Mouse (Mus musculus) midbrain, embryonic 12.5 days (tissue): ENCODE results near the gene St6galnac6. TPM values are rescaled to one million over a fixed set of nuclear protein-coding genes. Genes with fewer than 3 reads are reported as not detected.

ENCODE experiments used
- ATAC-seq: fragments of 200-750 bp; cut with Nextera tagmentation; 2 replicates; pipeline ENCODE4 v1.8.0; 2017; ENCODE audit warnings: low read depth, moderate TSS enrichment, moderate library complexity; ENCODE audit not compliant: low FRiP score
- H3K27ac ChIP-seq: fragments of 300-500 bp; sonication (generic); replicated peaks from 2 replicates; pipeline ENCODE4 v1.5.1; 2016; ENCODE audit warnings: mild to moderate bottlenecking
- H3K27me3 ChIP-seq: fragments of 300-500 bp; sonication (generic); 2 replicates; pipeline ENCODE4 v1.6.1; 2016; ENCODE audit warnings: mild to moderate bottlenecking
- H3K36me3 ChIP-seq: fragments of 300-500 bp; sonication (generic); 2 replicates; pipeline ENCODE4 v1.6.1; 2016
- H3K4me1 ChIP-seq: fragments of 300-500 bp; sonication (generic); 2 replicates; pipeline ENCODE4 v1.6.1; 2016
- H3K4me2 ChIP-seq: fragments of 300-500 bp; sonication (generic); replicated peaks from 2 replicates; pipeline ENCODE4 v1.6.1; 2016; ENCODE audit warnings: mild to moderate bottlenecking, moderate library complexity
- H3K4me3 ChIP-seq: fragments of 300-500 bp; sonication (generic); 2 replicates; pipeline ENCODE4 v1.5.1; 2016; ENCODE audit warnings: mild to moderate bottlenecking
- H3K9ac ChIP-seq: fragments of 300-500 bp; sonication (generic); replicated peaks from 2 replicates; pipeline ENCODE4 v1.6.1; 2016; ENCODE audit warnings: mild to moderate bottlenecking, moderate library complexity
- H3K9me3 ChIP-seq: fragments of 300-500 bp; sonication (generic); 2 replicates; pipeline ENCODE4 v1.6.1; 2016; ENCODE audit warnings: mild to moderate bottlenecking
- WGBS: fragments of 180-500 bp; shearing (Covaris S2); methylation state at CpG from one replicate; pipeline ENCODE4 v1.1.7; 2016; 5-methylcytosine and 5-hydroxymethylcytosine counted together
- polyA plus RNA-seq: library from polyadenylated mRNA; unstranded; fragments of >200 nt; fragmentation: Nextera tagmentation; extraction: Ambion mirVana; gene quantifications from 2 replicates; pipeline ENCODE4 v1.2.1, GENCODE M21; 2016

Gene St6galnac6
- polyA plus RNA-seq, 1 experiment from 2014 or later = 10.6 TPM

DNA sequence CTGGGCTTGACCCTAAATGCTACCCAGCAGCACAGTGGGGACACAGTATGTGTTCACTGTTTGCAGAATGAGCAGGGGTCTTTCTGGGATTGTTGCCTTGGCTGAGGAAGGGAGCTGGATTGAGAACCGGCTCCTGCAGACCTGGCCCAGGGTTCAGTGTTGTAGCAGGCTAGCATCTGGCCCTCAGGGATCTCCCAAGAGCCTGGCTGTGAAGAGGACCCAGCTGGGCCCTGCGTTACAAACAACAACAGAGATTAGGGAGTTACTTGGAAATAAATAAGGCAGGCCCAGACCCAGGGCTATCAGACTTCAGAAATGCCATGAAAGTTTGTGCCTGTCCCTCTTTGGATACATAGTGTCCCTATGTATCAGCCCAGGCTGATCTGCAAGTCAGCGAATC, 46.1 kb downstream of the St6galnac6 start:
- no peaks in the 10 kb centered on the region for H3K9me3 ChIP-seq
- WGBS = 74% methylated on average over 3 of the region's 3 CpGs
- H3K27ac ChIP-seq = no peak overlapping the region
- no peaks in the 10 kb centered on the region for H3K36me3 ChIP-seq
- no peak for ATAC-seq
- H3K27me3 ChIP-seq = no peaks in the 10 kb centered on the region
- no peak overlapping the region for H3K9ac ChIP-seq
- no peak overlapping the region for H3K4me3 ChIP-seq
- no peak overlapping the region for H3K4me2 ChIP-seq
- H3K4me1 ChIP-seq = no peaks in the 10 kb centered on the region

DNA sequence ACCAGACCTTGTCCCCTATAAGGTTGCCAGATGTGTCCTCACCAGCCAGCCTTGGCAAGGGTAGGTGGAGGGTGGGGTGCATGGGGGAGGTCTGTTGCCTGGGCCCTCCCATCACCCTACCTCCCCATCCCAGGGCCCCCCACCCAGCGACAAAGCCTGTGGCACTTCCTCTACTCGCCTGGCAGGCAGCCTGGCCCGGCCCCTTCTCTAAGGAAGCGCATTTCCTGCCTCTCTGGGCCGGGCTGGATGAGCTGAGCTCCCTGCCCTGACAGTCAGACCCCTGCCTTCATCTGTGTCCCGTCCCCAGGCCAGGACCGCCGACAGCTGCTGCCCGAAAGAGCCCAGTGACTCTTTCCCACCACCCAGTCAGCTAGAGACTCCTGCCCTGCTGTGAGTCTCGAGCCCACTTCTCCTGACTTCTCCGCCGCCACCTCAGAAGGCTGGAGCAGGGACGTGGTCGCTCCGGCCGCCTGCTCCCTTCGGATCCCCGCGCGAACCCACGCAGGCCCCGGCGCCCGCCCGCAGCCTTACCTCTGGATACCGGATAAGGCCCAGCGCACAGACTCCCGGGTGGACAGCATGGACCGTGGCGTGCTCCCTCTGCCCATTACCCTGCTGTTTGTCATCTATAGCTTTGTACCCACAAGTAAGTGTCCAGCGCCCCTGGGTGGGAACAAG, 47.0 kb downstream of the St6galnac6 start, which contains the start of gene Eng:
Gene Eng, plus strand, starts transcription at position 217 of the 678 bp plus-strand sequence.
- Histone ChIP-seq H3K27ac (no peak within 1 kb of the TSS), H3K9ac (no peak within 1 kb of the TSS)

DNA sequence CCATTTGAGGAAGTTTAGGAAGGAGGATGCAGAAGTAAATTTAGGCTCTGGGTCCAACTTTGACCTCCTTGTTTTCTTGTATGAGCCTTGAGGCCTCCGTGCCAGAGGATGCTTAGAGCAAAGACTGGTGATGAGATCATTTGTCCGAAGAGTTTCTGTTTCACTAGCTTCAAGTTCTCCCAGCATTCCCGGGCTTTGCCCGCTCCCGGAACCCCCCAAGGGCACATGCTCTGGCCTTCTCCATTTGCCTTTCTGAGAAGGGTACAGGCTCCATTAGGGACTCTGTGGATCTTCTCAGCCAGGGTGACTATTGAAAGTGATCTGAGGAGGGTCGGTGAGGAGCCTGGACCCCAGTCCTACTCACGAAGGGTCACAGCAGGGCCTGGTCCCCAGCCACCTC, 47.9 kb downstream of the St6galnac6 start:
- H3K27ac ChIP-seq = no peak overlapping the region
- WGBS = 93% methylated on average over 7 of the region's 7 CpGs
- H3K9ac ChIP-seq = no peak overlapping the region
- H3K4me2 ChIP-seq = no peak overlapping the region
- no peaks in the 10 kb centered on the region for H3K9me3 ChIP-seq
- no peaks in the 10 kb centered on the region for H3K36me3 ChIP-seq
- no peak overlapping the region for H3K4me3 ChIP-seq
- H3K4me1 ChIP-seq = no peaks in the 10 kb centered on the region
- H3K27me3 ChIP-seq = no peaks in the 10 kb centered on the region
- no peak for ATAC-seq

More for the DNA sequence above, 47.0 kb downstream of the St6galnac6 start, which contains the start of gene Eng:
- Histone ChIP-seq H3K27me3 (no peaks in the 10 kb centered on the region), H3K4me3 (no peak within 1 kb of the TSS), H3K4me1 (no peaks in the 10 kb centered on the region), H3K36me3 (no peaks in the 10 kb centered on the region), H3K4me2 (no peak within 1 kb of the TSS), H3K9me3 (no peaks in the 10 kb centered on the region)
- WGBS = 65% methylated on average over 31 of the region's 31 CpGs
- no peak for ATAC-seq

DNA sequence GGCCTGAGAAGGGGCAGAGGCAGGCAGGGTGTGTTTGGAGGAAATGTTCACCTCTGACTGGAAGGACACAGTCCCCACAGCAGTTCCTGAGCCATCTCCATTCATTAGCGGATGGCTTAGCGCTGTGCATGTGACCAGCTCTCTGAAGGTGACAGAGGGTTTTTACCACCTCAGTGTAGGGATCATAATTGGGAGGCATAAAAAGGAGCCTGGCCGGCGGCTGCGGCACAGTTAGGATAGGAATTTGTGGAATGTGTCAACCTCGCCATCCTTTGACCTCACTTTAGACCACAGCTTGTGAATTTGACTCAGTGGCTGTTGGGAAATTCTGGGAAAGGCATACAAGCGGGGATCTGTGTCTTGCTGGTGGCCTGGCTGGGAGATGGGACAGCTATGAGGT, 54.3 kb downstream of the St6galnac6 start:
- 56% methylated on average over 7 of the region's 7 CpGs for WGBS

DNA sequence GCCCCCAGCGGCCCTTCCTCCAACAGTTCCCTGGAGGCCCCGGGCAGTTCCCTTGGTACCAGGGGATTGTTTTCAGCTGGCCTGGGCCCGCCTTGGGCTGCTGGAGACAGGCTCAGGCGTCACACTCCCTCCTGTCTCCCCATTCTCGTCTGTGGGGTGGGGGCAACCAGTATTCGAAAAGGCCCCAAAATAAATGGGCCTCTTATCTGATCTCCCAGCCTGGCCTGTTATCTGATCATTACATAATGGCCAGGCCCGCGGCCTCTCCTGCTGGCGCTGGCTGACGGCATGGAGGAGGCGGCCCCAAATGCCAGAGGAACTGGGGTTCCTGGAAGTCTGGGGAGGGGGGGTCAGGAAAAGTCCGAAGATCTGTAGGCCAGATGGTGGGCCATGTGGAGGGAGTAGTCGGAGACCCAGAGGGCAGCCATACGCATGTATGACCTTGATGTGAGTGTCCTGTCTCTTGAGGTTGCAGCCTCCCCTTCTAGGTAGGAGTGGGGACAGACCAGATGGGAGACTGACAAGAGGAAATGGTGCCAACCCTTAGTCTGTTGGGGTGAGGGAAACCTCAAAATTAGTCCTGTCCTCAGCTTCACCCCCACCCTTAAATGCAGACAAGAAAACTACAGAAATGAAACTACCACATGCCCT, 55.4 kb downstream of the St6galnac6 start:
- no peak overlapping the region for H3K27ac ChIP-seq
- no peak overlapping the region for H3K4me3 ChIP-seq
- H3K9me3 ChIP-seq = no peaks in the 10 kb centered on the region
- H3K4me2 ChIP-seq = no peak overlapping the region
- 0 out of 2 replicates have a peak, but pooled peaks cover 3% of the 10 kb centered on the region for H3K4me1 ChIP-seq
- WGBS = 76% methylated on average over 14 of the region's 14 CpGs
- ATAC-seq = no peak
- no peaks in the 10 kb centered on the region for H3K27me3 ChIP-seq
- no peaks in the 10 kb centered on the region for H3K36me3 ChIP-seq
- no peak overlapping the region for H3K9ac ChIP-seq

More for the DNA sequence above, 54.3 kb downstream of the St6galnac6 start:
- Histone ChIP-seq H3K27ac (no peak overlapping the region), H3K36me3 (no peaks in the 10 kb centered on the region), H3K9me3 (no peaks in the 10 kb centered on the region), H3K27me3 (no peaks in the 10 kb centered on the region), H3K4me3 (no peak overlapping the region), H3K4me2 (no peak overlapping the region), H3K4me1 (0 out of 2 replicates have a peak, but pooled peaks cover 3% of the 10 kb centered on the region), H3K9ac (no peak overlapping the region)
- no peak for ATAC-seq

DNA sequence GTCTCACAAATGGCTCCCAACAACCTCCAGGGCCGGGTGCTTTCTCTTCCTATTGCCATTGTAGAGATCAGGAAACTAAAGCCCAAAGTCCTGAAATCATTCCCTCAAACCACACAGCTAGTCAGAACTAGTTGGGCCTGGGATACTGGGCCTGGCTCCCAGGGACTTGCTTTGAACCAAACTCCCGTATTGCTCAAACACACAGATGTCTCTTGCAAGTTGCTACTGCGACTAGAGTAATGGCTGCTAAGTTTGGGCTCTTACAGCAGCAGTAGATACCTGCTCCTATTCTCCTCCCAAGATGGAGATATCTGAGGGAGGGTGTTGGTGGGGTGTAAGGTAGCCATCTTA, 55.9 kb downstream of the St6galnac6 start:
- Histone ChIP-seq H3K9ac (no peak overlapping the region), H3K27me3 (no peaks in the 10 kb centered on the region), H3K4me2 (no peak overlapping the region), H3K4me1 (0 out of 2 replicates have a peak, but pooled peaks cover 3% of the 10 kb centered on the region), H3K9me3 (no peaks in the 10 kb centered on the region), H3K4me3 (no peak overlapping the region), H3K36me3 (no peaks in the 10 kb centered on the region), H3K27ac (no peak overlapping the region)
- WGBS = 93% methylated on average over 3 of the region's 3 CpGs
- no peak for ATAC-seq

DNA sequence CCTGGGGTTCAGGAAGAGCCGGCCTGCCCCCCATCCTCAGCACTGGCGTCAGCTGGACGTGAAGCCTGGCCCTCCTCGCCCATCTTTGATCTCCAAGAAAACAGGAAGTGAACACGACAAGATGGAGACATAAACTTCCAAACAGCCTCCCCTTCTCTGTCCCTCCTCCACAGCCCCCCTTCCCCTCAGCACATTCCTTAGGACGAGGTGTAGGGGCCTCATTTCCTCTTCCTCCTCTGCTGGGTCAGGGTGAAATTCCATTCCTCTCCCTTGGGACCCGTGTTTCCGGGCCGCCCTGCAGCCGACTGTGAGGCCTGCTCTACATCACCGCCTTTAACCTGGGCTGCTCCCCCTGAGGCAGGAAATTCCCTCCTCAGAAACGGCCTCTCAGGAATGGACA, 56.3 kb downstream of the St6galnac6 start:
- WGBS = 74% methylated on average over 12 of the region's 12 CpGs
- Histone ChIP-seq H3K36me3 (no peaks in the 10 kb centered on the region), H3K4me3 (no peak overlapping the region), H3K27me3 (no peaks in the 10 kb centered on the region), H3K9ac (no peak overlapping the region), H3K27ac (no peak overlapping the region), H3K4me1 (0 out of 2 replicates have a peak, but pooled peaks cover 3% of the 10 kb centered on the region), H3K4me2 (no peak overlapping the region), H3K9me3 (no peaks in the 10 kb centered on the region)
- ATAC-seq = no peak

DNA sequence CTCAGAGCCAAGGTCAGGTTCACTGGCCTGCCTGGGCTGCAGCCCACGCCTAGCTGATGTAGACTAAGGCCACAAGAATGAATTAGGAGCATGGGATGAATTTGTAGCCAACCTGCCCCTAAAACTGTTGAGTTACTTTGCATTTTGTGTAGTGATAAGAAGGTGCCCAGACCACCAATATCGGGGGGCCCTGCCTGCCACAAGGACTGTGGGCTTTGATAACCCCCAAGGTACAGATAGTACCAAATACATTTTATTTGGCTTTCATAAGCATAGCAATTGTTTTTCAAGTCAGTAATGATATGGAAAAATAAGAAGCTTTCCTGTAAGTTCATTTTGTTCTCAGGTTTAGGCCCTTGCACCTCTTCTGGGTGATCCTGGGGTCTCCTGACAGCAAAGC, 59.4 kb downstream of the St6galnac6 start:
- no peak overlapping the region for H3K4me2 ChIP-seq
- no peaks in the 10 kb centered on the region for H3K27me3 ChIP-seq
- H3K36me3 ChIP-seq = no peaks in the 10 kb centered on the region
- ATAC-seq = no peak
- H3K4me3 ChIP-seq = no peak overlapping the region
- 92% methylated on average over 2 of the region's 2 CpGs for WGBS
- H3K9me3 ChIP-seq = no peaks in the 10 kb centered on the region
- H3K4me1 ChIP-seq = 0 out of 2 replicates have a peak, but pooled peaks cover 1% of the 10 kb centered on the region
- H3K9ac ChIP-seq = no peak overlapping the region
- H3K27ac ChIP-seq = no peak overlapping the region

DNA sequence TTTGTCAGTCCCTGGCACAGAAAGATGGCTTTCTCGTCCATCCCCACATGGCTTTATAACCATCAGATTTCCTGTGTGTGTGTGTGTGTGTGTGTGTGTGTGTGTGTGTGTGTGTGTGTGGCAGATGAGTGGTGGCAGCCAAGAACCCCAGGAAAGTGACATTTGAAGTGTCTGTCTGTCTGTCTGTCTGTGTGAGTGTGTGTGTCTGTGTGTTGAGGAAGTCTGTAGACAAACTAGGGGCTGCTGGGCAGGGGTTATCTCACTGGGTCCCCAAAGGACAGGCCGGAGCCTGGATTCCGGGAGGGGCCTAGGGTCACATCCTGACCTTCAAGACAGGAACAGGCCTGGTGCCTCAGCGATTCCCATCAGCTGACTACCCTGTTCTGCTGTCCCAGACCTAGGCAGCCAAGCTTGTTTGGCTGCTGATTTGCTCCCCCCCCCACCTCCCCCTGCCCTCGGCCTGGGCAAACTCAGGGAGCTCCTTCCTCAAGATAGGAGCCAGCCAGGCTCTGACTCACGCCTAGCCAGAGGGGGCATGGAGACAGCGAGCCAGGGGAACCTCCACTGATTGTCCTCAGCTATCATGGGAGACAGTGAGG, 62.1 kb downstream of the St6galnac6 start:
- H3K27me3 ChIP-seq = no peaks in the 10 kb centered on the region
- WGBS = 72% methylated on average over 7 of the region's 7 CpGs
- no peaks in the 10 kb centered on the region for H3K9me3 ChIP-seq
- H3K9ac ChIP-seq = no peak overlapping the region
- H3K4me2 ChIP-seq = no peak overlapping the region
- ATAC-seq = no peak
- no peak overlapping the region for H3K4me3 ChIP-seq
- H3K36me3 ChIP-seq = no peaks in the 10 kb centered on the region
- no peaks in the 10 kb centered on the region for H3K4me1 ChIP-seq
- H3K27ac ChIP-seq = no peak overlapping the region

DNA sequence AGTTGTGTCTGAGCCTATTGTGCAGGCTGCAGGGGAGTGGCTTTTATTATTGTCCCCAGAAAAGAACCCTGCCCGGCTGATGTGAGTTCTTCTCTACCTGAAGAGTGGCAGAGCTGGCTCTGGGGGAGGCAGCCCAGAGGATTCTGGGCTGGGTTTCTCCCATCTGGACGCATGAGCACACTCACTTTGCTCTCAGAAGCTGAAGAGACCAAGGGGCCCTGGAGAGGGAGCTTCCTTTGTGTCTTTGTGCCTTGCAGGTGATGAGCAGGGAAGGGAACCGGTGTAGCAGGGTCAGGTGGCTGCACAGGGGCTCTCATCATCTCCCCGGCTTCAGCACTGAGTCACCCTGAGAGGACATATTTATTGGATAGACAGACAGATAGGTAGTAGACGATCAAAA, 62.8 kb downstream of the St6galnac6 start:
- Histone ChIP-seq H3K9ac (no peak overlapping the region), H3K27me3 (no peaks in the 10 kb centered on the region), H3K36me3 (no peaks in the 10 kb centered on the region), H3K27ac (no peak overlapping the region), H3K4me2 (no peak overlapping the region), H3K9me3 (no peaks in the 10 kb centered on the region), H3K4me3 (no peak overlapping the region), H3K4me1 (no peaks in the 10 kb centered on the region)
- 56% methylated on average over 5 of the region's 5 CpGs for WGBS
- no peak for ATAC-seq

DNA sequence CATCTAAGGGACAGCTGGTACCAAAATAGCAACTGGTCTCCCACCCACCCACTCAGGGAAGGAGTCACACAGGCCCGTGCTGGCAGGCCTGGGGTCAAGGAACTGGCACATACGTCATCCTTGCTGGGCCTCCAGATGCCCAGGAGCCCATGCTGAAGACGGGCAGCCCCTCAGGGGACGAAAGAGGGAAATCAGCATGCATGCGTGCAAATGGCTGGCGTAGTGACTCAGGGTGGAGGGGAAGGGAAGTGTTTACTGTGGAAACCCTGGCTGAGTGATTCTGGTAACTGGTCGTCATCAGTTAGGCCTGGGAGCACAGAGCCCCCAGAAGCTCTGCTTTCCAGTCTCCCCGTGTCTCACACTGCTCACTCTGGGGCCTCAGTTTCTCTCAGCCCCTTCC, 65.8 kb downstream of the St6galnac6 start:
- no peaks in the 10 kb centered on the region for H3K36me3 ChIP-seq
- no peaks in the 10 kb centered on the region for H3K27me3 ChIP-seq
- H3K4me1 ChIP-seq = 0 out of 2 replicates have a peak, but pooled peaks cover 3% of the 10 kb centered on the region
- H3K4me2 ChIP-seq = no peak overlapping the region
- no peak for ATAC-seq
- no peak overlapping the region for H3K4me3 ChIP-seq
- H3K9ac ChIP-seq = no peak overlapping the region
- 87% methylated on average over 8 of the region's 8 CpGs for WGBS
- no peak overlapping the region for H3K27ac ChIP-seq
- H3K9me3 ChIP-seq = no peaks in the 10 kb centered on the region

DNA sequence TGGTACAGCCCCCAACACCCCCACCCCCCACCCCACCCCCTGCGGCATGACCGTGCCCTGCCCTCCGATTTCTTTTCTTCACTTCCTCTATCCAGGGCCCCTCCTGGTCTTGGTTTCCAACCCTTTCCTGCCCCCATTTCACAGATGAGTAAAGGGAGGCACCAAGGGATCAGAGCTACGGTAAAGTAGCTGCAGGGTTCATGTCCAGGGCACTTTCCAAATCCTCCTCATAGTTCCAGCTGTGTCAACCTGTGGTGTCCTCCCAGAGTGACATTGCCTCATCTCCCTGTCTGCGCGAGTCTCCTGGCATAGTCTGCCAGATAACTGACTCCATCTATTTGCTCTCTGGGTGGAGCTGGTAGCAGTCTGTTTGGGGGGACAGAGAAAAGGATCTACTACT, 66.3 kb downstream of the St6galnac6 start:
- Histone ChIP-seq H3K27me3 (no peaks in the 10 kb centered on the region), H3K4me3 (no peak overlapping the region), H3K36me3 (no peaks in the 10 kb centered on the region), H3K9me3 (no peaks in the 10 kb centered on the region), H3K9ac (no peak overlapping the region), H3K27ac (no peak overlapping the region), H3K4me1 (0 out of 2 replicates have a peak, but pooled peaks cover 3% of the 10 kb centered on the region), H3K4me2 (no peak overlapping the region)
- WGBS = 90% methylated on average over 6 of the region's 6 CpGs
- no peak for ATAC-seq
